Mouse (Mus musculus) brain, adult 10 weeks (tissue): ENCODE measurements around the gene Vmn1r117. TPM values are rescaled to one million over a fixed set of nuclear protein-coding genes. Genes with fewer than 3 reads are reported as not detected.

ENCODE experiments used
- polyA plus RNA-seq: library from polyadenylated mRNA; stranded (reverse); fragments of 350-450 nt; fragmentation: Illumina TruSeq; extraction: RNeasy Lipid Tissue Mini Kit (QIAGEN cat#74804); gene quantifications from one replicate; pipeline ENCODE4 v1.2.3, GENCODE M21; 2015; ENCODE audit warnings: low read depth, low replicate concordance

The Vmn1r117 gene
- polyA plus RNA-seq = not detected

GRCm38 (mm10) chr7:20884021-20884420 is at the start of gene Vmn1r117:
Gene Vmn1r117 (minus strand): TSS chr7:20884121.

GRCm38 (mm10) chr7:20912247-20912646 is 28.3 kb upstream of the Vmn1r117 start, which contains the start of gene Vmn1r118:
Gene Vmn1r118 (minus strand): TSS chr7:20912347.

DNA sequence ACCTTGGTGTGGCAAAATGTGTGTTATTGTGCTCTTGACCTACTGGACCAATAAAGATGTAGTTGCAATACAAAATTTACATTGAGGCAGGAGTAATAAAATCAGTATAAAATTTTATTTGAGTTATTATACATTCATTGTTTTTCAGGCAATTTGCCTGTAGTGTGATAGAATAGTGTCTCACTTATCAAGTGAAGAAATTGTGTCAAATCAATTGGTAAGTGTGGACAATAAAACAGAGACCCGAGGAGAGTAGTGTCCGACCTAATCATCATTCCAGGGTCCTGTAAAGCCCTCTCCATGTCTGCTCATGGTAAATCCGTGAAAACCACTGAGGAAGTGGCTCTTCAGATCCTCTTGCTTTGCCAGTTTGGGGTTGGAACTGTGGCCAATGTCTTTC is 12.0 kb downstream of the Vmn1r117 start, which contains the start of gene Vmn1r116:
Gene Vmn1r116, plus strand, starts transcription at position 301 of the 400 bp plus-strand sequence.

GRCm38 (mm10) chr7:20844885-20845284 is 39.0 kb downstream of the Vmn1r117 start, which contains the start of gene Vmn1r115:
Gene Vmn1r115 (minus strand): TSS chr7:20844985.

Other genes starting within 250 kb of the Vmn1r117 start
- gene Vmn1r107, start 215.2 kb downstream of the Vmn1r117 start, polyA plus RNA-seq = not detected
- gene Vmn1r111, start 180.9 kb downstream of the Vmn1r117 start, polyA plus RNA-seq = not detected
- gene Gm10668, start 153.5 kb downstream of the Vmn1r117 start, polyA plus RNA-seq = not detected
- not detected for gene Vmn1r112, start 112.9 kb downstream of the Vmn1r117 start, polyA plus RNA-seq
- not detected for gene Vmn1r113, start 96.8 kb downstream of the Vmn1r117 start, polyA plus RNA-seq
- gene Vmn1r114, start 71.9 kb downstream of the Vmn1r117 start, polyA plus RNA-seq = not detected
- not detected for gene Vmn1r115, start 39.1 kb downstream of the Vmn1r117 start, polyA plus RNA-seq
- gene Vmn1r116, start 11.9 kb downstream of the Vmn1r117 start, polyA plus RNA-seq = not detected
- gene Vmn1r118, start 28.2 kb upstream of the Vmn1r117 start, polyA plus RNA-seq = not detected
- gene Vmn1r119, start 128.3 kb upstream of the Vmn1r117 start, polyA plus RNA-seq = not detected
- not detected for gene Vmn1r120, start 169.7 kb upstream of the Vmn1r117 start, polyA plus RNA-seq
- gene Vmn1r121, start 214.4 kb upstream of the Vmn1r117 start, polyA plus RNA-seq = not detected